Mouse (Mus musculus) retina, postnatal 1 day (tissue): ENCODE measurements at regions not wholly inside any gene's neighbourhood (a gene's known extent, or its start where the extent isn't known, plus 50 kb on each side); places are given as distances from the start of the nearest gene placed in this dataset.
A peak's percentile ranks its signal among the peaks of the same experiment; 100 is the strongest.

Experiments used
- DNase-seq: peaks from one replicate; pipeline ENCODE4 v3.0.0-alpha.2; 2012

GRCm38 (mm10) chr8:92732229-92732628, 58.1 kb downstream of the Irx6 start:
- DNase-seq, result no peak

- DNase-seq, result peak; percentile 41
Observed at GRCm38 (mm10) chr8:92735646-92736045, 61.6 kb downstream of the Irx6 start.

- DNase-seq, result peak; percentile 76
Observed at GRCm38 (mm10) chr8:92738080-92738479, 64.0 kb downstream of the Irx6 start.

GRCm38 (mm10) chr8:92740286-92740808, 66.3 kb downstream of the Irx6 start:
- DNase-seq, result no peak

- no peak for DNase-seq
Observed at GRCm38 (mm10) chr8:92741836-92742235, 67.7 kb downstream of the Irx6 start.

- no peak for DNase-seq
Observed at GRCm38 (mm10) chr8:92743108-92743507, 69.0 kb downstream of the Irx6 start.

GRCm38 (mm10) chr8:92747086-92747485, 73.0 kb downstream of the Irx6 start:
- DNase-seq, result no peak

- DNase-seq, result no peak
Observed at GRCm38 (mm10) chr8:92747951-92748350, 73.9 kb downstream of the Irx6 start.

- no peak for DNase-seq
Observed at GRCm38 (mm10) chr8:92759848-92760247, 67.2 kb upstream of the Mmp2 start.

- DNase-seq, result no peak
Observed at GRCm38 (mm10) chr8:92760933-92761332, 66.2 kb upstream of the Mmp2 start.

- DNase-seq, result peak; percentile 54
Observed at GRCm38 (mm10) chr8:92761959-92762600, 65.0 kb upstream of the Mmp2 start.

GRCm38 (mm10) chr8:92771856-92772650, 55.0 kb upstream of the Mmp2 start:
- DNase-seq, result no peak

- peak; percentile 16 for DNase-seq
Observed at GRCm38 (mm10) chr8:92772826-92773225, 54.3 kb upstream of the Mmp2 start.

- DNase-seq, result no peak
Observed at GRCm38 (mm10) chr8:92775186-92775585, 51.9 kb upstream of the Mmp2 start.

- peak; percentile 24 for DNase-seq
Observed at GRCm38 (mm10) chr8:92777106-92777505, 50.0 kb upstream of the Mmp2 start.
